Mouse (Mus musculus) heart, postnatal 14 days (tissue): Measurements from ENCODE around the gene Zfp960. TPM values are rescaled to one million over a fixed set of nuclear protein-coding genes. Genes with fewer than 3 reads are reported as not detected.
"Not testable (repeated sequence)": the region's sequence is repeated elsewhere in the genome, so short reads cannot be mapped to it uniquely, and the experiment has no call there.

ENCODE experiments used
- DNase-seq, 2 experiments: peaks; one replicate each; pipeline ENCODE4 v3.0.0; 2021 to 2022
- intact Hi-C: fragments of 180-260 bp; cut with DNase I; formaldehyde crosslinking; loops from one replicate; pipeline ENCODE4 v1.15.1; 2025
- long read RNA-seq, 2 experiments: library from polyadenylated mRNA; stranded (forward); transcript quantifications; one replicate each; pipeline ENCODE4 v2.0.0; 2021
- total RNA-seq, 2 experiments: library from RNA; stranded (reverse); gene quantifications; 2 replicates each; pipeline ENCODE4 v1.2.3; 2021

Zfp960 gene
- 1 to 10 TPM; 6.5 to 7.8 TPM for total RNA-seq
- long read RNA-seq, experiment 1, partial matches to known transcripts: 0 of 3 reads
- long read RNA-seq, experiment 1, other reads (novel, unspliced or antisense): 0 of 3 reads
- long read RNA-seq, experiment 2, partial matches to known transcripts: 0 of 4 reads
- long read RNA-seq, experiment 2, other reads (novel, unspliced or antisense): 1 of 4 reads

- intact Hi-C loops: loop anchor here (10.0 kb wide), 1 partner anchor 771 kb away; no protein-coding TSS in a partner anchor
- peak; percentile 83 to 91 for DNase-seq
These were observed at the start of gene Zfp960 for GRCm38 (mm10) chr17:17063628-17064494. Zfp960 (plus strand) TSS chr17:17064113.

- DNase-seq, intact Hi-C loops: not testable (repeated sequence)
These were observed 45.8 kb upstream of the Zfp960 start for GRCm38 (mm10) chr17:17018071-17018470.

GRCm38 (mm10) chr17:17059566-17059965 is 4.3 kb upstream of the Zfp960 start:
- intact Hi-C loops: not testable (repeated sequence)

GRCm38 (mm10) chr17:17120830-17121502 is 57.1 kb downstream of the Zfp960 start, which contains the start of gene Zfp97:
Zfp97 (plus strand) TSS chr17:17121415.
- intact Hi-C loops: not testable (repeated sequence)

More at GRCm38 (mm10) chr17:17059566-17059965, 4.3 kb upstream of the Zfp960 start:
- DNase-seq: not testable (repeated sequence)

More at GRCm38 (mm10) chr17:17120830-17121502, 57.1 kb downstream of the Zfp960 start, which contains the start of gene Zfp97:
- DNase-seq: not testable (repeated sequence)

Other genes starting within 250 kb of the Zfp960 start
- 1 to 10 TPM; 5.6 to 7.0 TPM for gene Zfp97, start 57.3 kb downstream of the Zfp960 start, total RNA-seq